Mouse (Mus musculus) heart, embryonic 14.5 days (tissue): ENCODE measurements around the gene Zfp110. TPM values are rescaled to one million over a fixed set of nuclear protein-coding genes. Genes with fewer than 3 reads are reported as not detected.

Experiments used
- polyA plus RNA-seq: library from polyadenylated mRNA; unstranded; fragments of >200 nt; fragmentation: Nextera tagmentation; extraction: Ambion mirVana; gene quantifications from 2 replicates; pipeline ENCODE4 v1.2.1, GENCODE M21; 2014

The Zfp110 gene
- polyA plus RNA-seq, 1 experiment from 2014 or later, result 22.7 TPM

Other genes with a start within 250 kb of the Zfp110 start
- 0.01 TPM in 1 of 2 replicates, not detected in the other for gene Vmn2r53, start 226.0 kb upstream of the Zfp110 start, polyA plus RNA-seq
- not detected in 2 replicates for gene Vmn2r54, start 194.4 kb upstream of the Zfp110 start, polyA plus RNA-seq
- gene Vmn2r55, start 149.8 kb upstream of the Zfp110 start, polyA plus RNA-seq, result not detected in 2 replicates
- gene Vmn2r56, start 99.8 kb upstream of the Zfp110 start, polyA plus RNA-seq, result not detected in 2 replicates
- 5.6 and 6.6 TPM in 2 replicates for gene Zscan18, start 31.1 kb upstream of the Zfp110 start, polyA plus RNA-seq
- gene Zfp329, start 15.9 kb upstream of the Zfp110 start, polyA plus RNA-seq, result 13.6 and 14.8 TPM in 2 replicates
- gene Zfp128, start 46.4 kb downstream of the Zfp110 start, polyA plus RNA-seq, result 3.5 and 3.8 TPM in 2 replicates
- 12.7 TPM in 2 replicates for gene Zscan22, start 63.1 kb downstream of the Zfp110 start, polyA plus RNA-seq
- gene Rps5, start 87.5 kb downstream of the Zfp110 start, polyA plus RNA-seq, result 660 and 762 TPM in 2 replicates
- gene Rnf225, start 92.7 kb downstream of the Zfp110 start, polyA plus RNA-seq, result 0.30 and 0.45 TPM in 2 replicates
- gene Zfp324, start 131.1 kb downstream of the Zfp110 start, polyA plus RNA-seq, result 6.1 and 6.3 TPM in 2 replicates
- gene Zfp446, start 143.1 kb downstream of the Zfp110 start, polyA plus RNA-seq, result 4.4 and 5.2 TPM in 2 replicates
- 0.08 TPM in 1 of 2 replicates, not detected in the other for gene Slc27a5, start 163.4 kb downstream of the Zfp110 start, polyA plus RNA-seq
- 210 and 224 TPM in 2 replicates for gene Trim28, start 164.4 kb downstream of the Zfp110 start, polyA plus RNA-seq
- 12.8 and 17.2 TPM in 2 replicates for gene Zbtb45, start 175.3 kb downstream of the Zfp110 start, polyA plus RNA-seq
- 153 and 165 TPM in 2 replicates for gene Chmp2a, start 200.0 kb downstream of the Zfp110 start, polyA plus RNA-seq
- gene Ube2m, start 203.5 kb downstream of the Zfp110 start, polyA plus RNA-seq, result 151 and 180 TPM in 2 replicates
- 1.4 and 1.8 TPM in 2 replicates for gene Mzf1, start 220.0 kb downstream of the Zfp110 start, polyA plus RNA-seq